In genomic region chr8:70527512-70528181, GRCm38 (mm10) we compare ENCODE assay signal across 8 mouse cellular contexts. TPM values are rescaled to one million over a fixed set of nuclear protein-coding genes. Genes with fewer than 3 reads are reported as not detected.
DNase-seq lines count a peak whose midpoint lies in the region; ATAC-seq and TF ChIP-seq lines count a peak whose summit lies in the region.

Gene Fkbp8, plus strand, starts transcription at chr8:70527724.
Gene Kxd1, minus strand, starts transcription at chr8:70527956.

- peaks cover 9 to 35% of the 10 kb centered on the region in 2 experiments for H3K4me1 ChIP-seq in CH12.LX (ENCODE audit: control insufficient read depth in 1 of 2, insufficient read depth in 2 of 2)
- H3K4me1 ChIP-seq in forebrain, embryonic 12.5 days: peaks cover 29% of the 10 kb centered on the region
- peaks cover 13% of the 10 kb centered on the region for H3K4me1 ChIP-seq in heart, postnatal 0 days (ENCODE audit: control insufficient read depth, insufficient read depth)
- peaks cover 37% of the 10 kb centered on the region for H3K4me1 ChIP-seq in liver, postnatal 0 days (ENCODE audit: insufficient read depth)
- peaks cover 15% of the 10 kb centered on the region for H3K4me1 ChIP-seq in neural tube, embryonic 14.5 days (ENCODE audit: control insufficient read depth, insufficient read depth, low read length)

- no peak for TF ChIP-seq RAD21 in CH12.LX (IDR thresholded peaks at IDR 0.05; ENCODE audit: low read depth, low read length)

- peaks cover 26 to 36% of the 10 kb centered on the region in 2 experiments for H3K36me3 ChIP-seq in CH12.LX (replicated peaks in 1 of 2; ENCODE audit: control insufficient read depth in 1 of 2, insufficient read depth in 1 of 2, low read length in 1 of 2)
- H3K36me3 ChIP-seq in forebrain, embryonic 12.5 days (replicated peaks): peaks cover 31% of the 10 kb centered on the region
- H3K36me3 ChIP-seq in heart, postnatal 0 days (replicated peaks; ENCODE audit: control insufficient read depth, insufficient read depth, low read length): peaks cover 31% of the 10 kb centered on the region
- peaks cover 22% of the 10 kb centered on the region for H3K36me3 ChIP-seq in liver, postnatal 0 days (replicated peaks; ENCODE audit: insufficient read depth, low read length)
- peaks cover 23% of the 10 kb centered on the region for H3K36me3 ChIP-seq in neural tube, embryonic 14.5 days (ENCODE audit: control insufficient read depth, insufficient read depth, low read length)

- peak; percentile 93 for ATAC-seq in forebrain, embryonic 12.5 days (ENCODE audit: low FRiP score)
- peak; percentile 90 for ATAC-seq in heart, postnatal 0 days (ENCODE audit: insufficient read depth, low read depth)
- peak; percentile 72 for ATAC-seq in liver, postnatal 0 days
- ATAC-seq in neural tube, embryonic 14.5 days (ENCODE audit: low read depth): peak; percentile 95

- TF ChIP-seq CTCF in CH12.LX (conservative IDR thresholded peaks at IDR 0.05 in 1 of 2, IDR thresholded peaks at IDR 0.05 in 1 of 2; ENCODE audit: low read depth in 2 of 2, low read length in 2 of 2): no peak
- TF ChIP-seq CTCF in heart, postnatal 0 days (IDR thresholded peaks at IDR 0.05; ENCODE audit: low read depth): no peak
- TF ChIP-seq CTCF in liver, postnatal 0 days (IDR thresholded peaks at IDR 0.05; ENCODE audit: low read depth): no peak

- H3K4me3 ChIP-seq in CH12.LX (replicated peaks in 1 of 3; ENCODE audit: low read depth in 2 of 3, low read length in 2 of 3, poor library complexity in 1 of 3): peak within 1 kb of the TSS; percentile 86 to 97 (median 90)
- peak within 1 kb of the TSS; percentile 82 for H3K4me3 ChIP-seq in forebrain, embryonic 12.5 days (replicated peaks)
- peak within 1 kb of the TSS; percentile 96 for H3K4me3 ChIP-seq in heart, postnatal 0 days (ENCODE audit: low read depth, low read length)
- peak within 1 kb of the TSS; percentile 90 for H3K4me3 ChIP-seq in liver, postnatal 0 days (ENCODE audit: low read depth, low read length)
- H3K4me3 ChIP-seq in neural tube, embryonic 14.5 days (ENCODE audit: low read depth, low read length): peak within 1 kb of the TSS; percentile 79

- H3K27me3 ChIP-seq in CH12.LX (replicated peaks): no peaks in the 10 kb centered on the region
- H3K27me3 ChIP-seq in forebrain, embryonic 12.5 days: no peaks in the 10 kb centered on the region
- H3K27me3 ChIP-seq in heart, postnatal 0 days (ENCODE audit: control insufficient read depth, insufficient read depth, low read length): no peaks in the 10 kb centered on the region
- H3K27me3 ChIP-seq in liver, postnatal 0 days (ENCODE audit: insufficient read depth, low read length): no peaks in the 10 kb centered on the region
- H3K27me3 ChIP-seq in neural tube, embryonic 14.5 days (ENCODE audit: control insufficient read depth, insufficient read depth, low read length): no peaks in the 10 kb centered on the region

- under 1% methylated on average over 57 of the region's 61 CpGs for WGBS in forebrain, embryonic 12.5 days
- WGBS in heart, postnatal 0 days: under 1% methylated on average over 55 of the region's 61 CpGs
- WGBS in large intestine, adult 2 months: under 1% methylated on average over 53 of the region's 61 CpGs
- WGBS in liver, postnatal 0 days (ENCODE audit: insufficient replicate concordance): 0% methylated on average over 50 of the region's 61 CpGs
- WGBS in neural tube, embryonic 14.5 days: under 1% methylated on average over 34 of the region's 61 CpGs

- TF ChIP-seq POLR2A in CH12.LX (IDR thresholded peaks at IDR 0.05; ENCODE audit: low read depth, low read length): peak; percentile 63

- H3K27ac ChIP-seq in CH12.LX (ENCODE audit: insufficient read depth, low read depth): peak within 1 kb of the TSS; percentile 16
- H3K27ac ChIP-seq in forebrain, embryonic 12.5 days: peak within 1 kb of the TSS; percentile 86
- peak within 1 kb of the TSS; percentile 86 for H3K27ac ChIP-seq in heart, postnatal 0 days (ENCODE audit: low read depth)
- H3K27ac ChIP-seq in liver, postnatal 0 days (ENCODE audit: low read depth): peak within 1 kb of the TSS; percentile 97
- H3K27ac ChIP-seq in neural tube, embryonic 14.5 days (ENCODE audit: low read depth, low read length): peak within 1 kb of the TSS; percentile 89

- TF ChIP-seq EP300 in CH12.LX (IDR thresholded peaks at IDR 0.05; ENCODE audit: low read length): no peak
- peak; percentile 55; the same call in 1 of the 2 replicates for TF ChIP-seq EP300 in heart, postnatal 0 days (IDR thresholded peaks at IDR 0.05; ENCODE audit: low read depth)
- TF ChIP-seq EP300 in liver, postnatal 0 days (IDR thresholded peaks at IDR 0.05; ENCODE audit: low read depth): 0 out of 2 replicates have a peak, but pooled peaks have one; percentile 27

- dilution Hi-C loops in CH12.LX (cut with MboI; ENCODE audit: extremely low pct_ligation_motif_present, extremely low pct_unique_long_range_greater_than_20kb, low sequenced_read_pairs): no loop called here

- in situ Hi-C loops in CH12.LX (cut with MboI; ENCODE audit: low pct_ligation_motif_present, low pct_unique_long_range_greater_than_20kb, low sequenced_read_pairs): no loop called here

- H3K4me2 ChIP-seq in CH12.LX (ENCODE audit: insufficient read depth, low read depth, poor library complexity, severe bottlenecking): peak within 1 kb of the TSS; percentile 87
- H3K4me2 ChIP-seq in forebrain, embryonic 12.5 days: peak within 1 kb of the TSS; percentile 85
- peak within 1 kb of the TSS; percentile 78 for H3K4me2 ChIP-seq in heart, postnatal 0 days (ENCODE audit: low read depth, low read length)
- peak within 1 kb of the TSS; percentile 64 for H3K4me2 ChIP-seq in liver, postnatal 0 days (ENCODE audit: low read depth, low read length)
- peak within 1 kb of the TSS; percentile 90 for H3K4me2 ChIP-seq in neural tube, embryonic 14.5 days (ENCODE audit: low read depth, low read length)

- peaks cover 4% of the 10 kb centered on the region for H3K79me2 ChIP-seq in CH12.LX (replicated peaks; ENCODE audit: control insufficient read depth, extremely low read depth, insufficient read depth, poor library complexity, severe bottlenecking)

- H3K9me3 ChIP-seq in CH12.LX (replicated peaks; ENCODE audit: low read length): no peaks in the 10 kb centered on the region
- no peaks in the 10 kb centered on the region for H3K9me3 ChIP-seq in forebrain, embryonic 12.5 days
- H3K9me3 ChIP-seq in heart, postnatal 0 days (replicated peaks; ENCODE audit: control insufficient read depth, low read length): no peaks in the 10 kb centered on the region
- no peaks in the 10 kb centered on the region for H3K9me3 ChIP-seq in liver, postnatal 0 days (ENCODE audit: low read length)
- no peaks in the 10 kb centered on the region for H3K9me3 ChIP-seq in neural tube, embryonic 14.5 days (ENCODE audit: control insufficient read depth, low read length)

- H3K9ac ChIP-seq in CH12.LX (ENCODE audit: insufficient read depth, low read depth): peak within 1 kb of the TSS; percentile 99
- H3K9ac ChIP-seq in forebrain, embryonic 12.5 days: peak within 1 kb of the TSS; percentile 90
- H3K9ac ChIP-seq in heart, postnatal 0 days (replicated peaks; ENCODE audit: low read depth, low read length): peak within 1 kb of the TSS; percentile 95
- H3K9ac ChIP-seq in liver, postnatal 0 days (replicated peaks): peak within 1 kb of the TSS; percentile 99
- H3K9ac ChIP-seq in neural tube, embryonic 14.5 days (replicated peaks; ENCODE audit: low read depth, low read length): peak within 1 kb of the TSS; percentile 95

- DNase-seq in CH12.LX (ENCODE audit: extremely low read depth): peak; percentile 92
- peak; percentile 88 for DNase-seq in c-Kit-positive CD71-positive TER-119-negative erythroid progenitor cells, embryonic 14.5 days (ENCODE audit: low read depth)
- DNase-seq in heart, postnatal 0 days (ENCODE audit: low spot score): peak; percentile 92
- DNase-seq in large intestine, adult 2 months (ENCODE audit: low read depth, low spot score): no peak
- peak; percentile 97 for DNase-seq in liver, postnatal 0 days
- DNase-seq in testis, postnatal 10 days (ENCODE audit: low spot score): peak; percentile 99

TF ChIP-seq in CH12.LX, 34 proteins besides CTCF, POLR2A, EP300 and RAD21 (continues in another document):
- no peak for TF ChIP-seq PAX5 (IDR thresholded peaks at IDR 0.05; ENCODE audit: low read length)
- peak; percentile 41; the same call in 1 of the 2 replicates for TF ChIP-seq MEF2A (IDR thresholded peaks at IDR 0.05; ENCODE audit: borderline replicate concordance, low read depth, low read length)
- TF ChIP-seq RCOR1 (conservative IDR thresholded peaks at IDR 0.05; ENCODE audit: low read depth, low read length): no peak
- no peak for TF ChIP-seq USF2 (conservative IDR thresholded peaks at IDR 0.05; ENCODE audit: low read depth, low read length)
- TF ChIP-seq NELFE (IDR thresholded peaks at IDR 0.05; ENCODE audit: low read depth, low read length): peak; percentile 53
- TF ChIP-seq KAT2A (IDR thresholded peaks at IDR 0.05; ENCODE audit: insufficient replicate concordance, low read length): no peak
- TF ChIP-seq MAZ (IDR thresholded peaks at IDR 0.05; ENCODE audit: low read depth, low read length): peak; percentile 74
- peak; percentile 60; the same call in 1 of the 2 replicates for TF ChIP-seq ZMIZ1 (IDR thresholded peaks at IDR 0.05; ENCODE audit: low read depth, low read length)
- no peak for TF ChIP-seq USF1 (IDR thresholded peaks at IDR 0.05; ENCODE audit: low read depth, low read length)

RNA-seq across cellular contexts. Expression of gene Fkbp8, which starts in this region (rescaled TPM):
- total RNA-seq in CH12.LX (2012; rRNA removed) (246 and 266 TPM in 2 replicates), CH12.LX (2014; rRNA removed) (172 and 178 TPM in 2 replicates)
- polyA plus RNA-seq in CH12.LX (2012; ENCODE audit: insufficient read length, low read depth): 176 and 178 TPM in 2 replicates
- 309 and 314 TPM in 2 replicates for polyA plus RNA-seq in forebrain, embryonic 12.5 days (2016; fragmentation: Nextera tagmentation; extraction: Ambion mirVana)
- 422 and 440 TPM in 2 replicates for total RNA-seq in heart, postnatal 0 days (2014; rRNA removed; ENCODE audit: low replicate concordance)
- polyA plus RNA-seq in heart, postnatal 0 days (2015; fragmentation: Nextera tagmentation; extraction: Ambion mirVana): 195 and 200 TPM in 2 replicates
- polyA plus RNA-seq in large intestine, adult 2 months (2012; rRNA removed): 422 and 497 TPM in 2 replicates
- 141 TPM in 2 replicates for polyA plus RNA-seq in liver, postnatal 0 days (2015; fragmentation: Nextera tagmentation; extraction: Ambion mirVana)
- polyA plus RNA-seq in neural tube, embryonic 14.5 days (2014; fragmentation: Nextera tagmentation; extraction: Ambion mirVana): 303 and 336 TPM in 2 replicates

RNA-seq across cellular contexts. Expression of gene Kxd1, which starts in this region (rescaled TPM):
- total RNA-seq in CH12.LX (2012; rRNA removed) (45.7 and 63.4 TPM in 2 replicates), CH12.LX (2014; rRNA removed) (67.9 and 68.0 TPM in 2 replicates)
- 56.6 and 56.7 TPM in 2 replicates for polyA plus RNA-seq in CH12.LX (2012; ENCODE audit: insufficient read length, low read depth)
- 45.6 and 50.8 TPM in 2 replicates for polyA plus RNA-seq in forebrain, embryonic 12.5 days (2016; fragmentation: Nextera tagmentation; extraction: Ambion mirVana)
- total RNA-seq in heart, postnatal 0 days (2014; rRNA removed; ENCODE audit: low replicate concordance): 110 and 120 TPM in 2 replicates
- 93.5 and 96.7 TPM in 2 replicates for polyA plus RNA-seq in heart, postnatal 0 days (2015; fragmentation: Nextera tagmentation; extraction: Ambion mirVana)
- 64.3 and 72.6 TPM in 2 replicates for polyA plus RNA-seq in large intestine, adult 2 months (2012; rRNA removed)
- 43.1 and 43.3 TPM in 2 replicates for polyA plus RNA-seq in liver, postnatal 0 days (2015; fragmentation: Nextera tagmentation; extraction: Ambion mirVana)
- polyA plus RNA-seq in neural tube, embryonic 14.5 days (2014; fragmentation: Nextera tagmentation; extraction: Ambion mirVana): 50.2 and 51.9 TPM in 2 replicates

Comparison
In these comparisons a context has a peak if more than half of its experiments do, and no peak if none do; other contexts are left out.
1. H3K27ac ChIP-seq: peak in every context shown above with its lines; median percentile 97 in liver, postnatal 0 days; 89 in neural tube, embryonic 14.5 days; 86 in forebrain, embryonic 12.5 days; 86 in heart, postnatal 0 days; 16 in CH12.LX.